Mouse (Mus musculus): ENCODE results near the gene Nkx2-3. TPM values are rescaled to one million over a fixed set of nuclear protein-coding genes. Genes with fewer than 3 reads are reported as not detected.

Nkx2-3 gene
- polyA plus RNA-seq, 1 experiment: not detected

DNA sequence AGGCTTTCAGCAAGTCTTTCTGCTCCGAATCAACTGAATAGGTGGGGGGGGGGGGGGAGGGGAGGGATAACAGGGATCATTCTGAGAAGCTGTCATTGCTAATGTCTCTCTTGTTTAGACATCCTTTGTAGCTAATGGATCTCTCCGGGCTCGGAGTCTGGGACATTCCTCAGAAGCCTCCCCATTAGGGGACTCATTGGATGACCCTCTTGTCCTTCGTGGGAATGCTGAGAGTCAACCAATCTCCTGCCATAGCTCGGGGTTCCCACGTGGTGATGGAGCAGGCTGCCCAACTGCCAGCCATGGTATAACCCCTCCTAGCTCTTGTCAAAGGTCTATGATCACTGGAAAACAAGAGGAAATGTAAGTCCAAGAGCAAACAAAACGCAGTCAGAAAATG, 34.7 kb downstream of the Nkx2-3 start:
- Histone ChIP-seq H3K27ac (ENCODE audit: control insufficient read depth, insufficient read depth, low read length) (no peak overlapping the region), H3K4me3 (ENCODE audit: control insufficient read depth, insufficient read depth, low read length) (no peak overlapping the region)
- TF ChIP-seq POLR2A (IDR thresholded peaks at IDR 0.05; ENCODE audit: control insufficient read depth, extremely low read depth, insufficient read depth, low read length, poor library complexity): no peak
- TF ChIP-seq CTCF (IDR thresholded peaks at IDR 0.05; ENCODE audit: borderline replicate concordance, control insufficient read depth, extremely low read depth, insufficient read depth, low read length, poor library complexity): no peak

DNA sequence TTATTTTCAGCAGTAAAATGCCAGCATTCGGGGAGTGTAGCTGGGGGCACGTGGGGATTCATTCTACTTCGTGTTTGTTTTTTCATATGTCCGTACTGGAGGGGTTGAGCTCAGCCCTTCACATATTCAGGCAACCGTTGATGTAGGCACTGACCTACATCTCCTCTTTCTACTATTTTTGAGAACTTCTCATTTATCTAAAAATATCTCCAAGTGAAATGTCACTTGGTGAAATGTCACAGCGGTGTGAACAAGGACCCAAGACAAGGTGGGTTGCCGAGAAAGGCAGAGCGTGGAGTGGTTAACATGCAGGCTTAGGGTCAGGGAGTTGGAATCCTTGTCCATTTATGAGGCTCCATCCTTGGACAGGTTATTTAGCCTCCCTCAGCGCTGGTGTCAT, 35.1 kb downstream of the Nkx2-3 start:
- Histone ChIP-seq H3K4me3 (ENCODE audit: control insufficient read depth, insufficient read depth, low read length) (no peak overlapping the region), H3K36me3 (ENCODE audit: control insufficient read depth, insufficient read depth, low read length) (no peaks in the 10 kb centered on the region), H3K27me3 (ENCODE audit: control insufficient read depth, insufficient read depth, low read length) (no peaks in the 10 kb centered on the region), H3K4me1 (replicated peaks; ENCODE audit: control insufficient read depth, insufficient read depth, low read length) (peaks cover 10% of the 10 kb centered on the region; the same call in 1 of the 2 replicates), H3K27ac (ENCODE audit: control insufficient read depth, insufficient read depth, low read length) (no peak overlapping the region)
- no peak for DNase-seq
- no peak for TF ChIP-seq POLR2A (IDR thresholded peaks at IDR 0.05; ENCODE audit: control insufficient read depth, extremely low read depth, insufficient read depth, low read length, poor library complexity)
- no peak for TF ChIP-seq CTCF (IDR thresholded peaks at IDR 0.05; ENCODE audit: borderline replicate concordance, control insufficient read depth, extremely low read depth, insufficient read depth, low read length, poor library complexity)
- WGBS: 50% methylated on average over 9 of the region's 9 CpGs

More for the DNA sequence above, 34.7 kb downstream of the Nkx2-3 start:
- H3K36me3 ChIP-seq (ENCODE audit: control insufficient read depth, insufficient read depth, low read length): no peaks in the 10 kb centered on the region
- WGBS: 59% methylated on average over 7 of the region's 7 CpGs
- H3K4me1 ChIP-seq (replicated peaks; ENCODE audit: control insufficient read depth, insufficient read depth, low read length): peaks cover 10% of the 10 kb centered on the region; the same call in 1 of the 2 replicates
- no peak for DNase-seq
- no peaks in the 10 kb centered on the region for H3K27me3 ChIP-seq (ENCODE audit: control insufficient read depth, insufficient read depth, low read length)

DNA sequence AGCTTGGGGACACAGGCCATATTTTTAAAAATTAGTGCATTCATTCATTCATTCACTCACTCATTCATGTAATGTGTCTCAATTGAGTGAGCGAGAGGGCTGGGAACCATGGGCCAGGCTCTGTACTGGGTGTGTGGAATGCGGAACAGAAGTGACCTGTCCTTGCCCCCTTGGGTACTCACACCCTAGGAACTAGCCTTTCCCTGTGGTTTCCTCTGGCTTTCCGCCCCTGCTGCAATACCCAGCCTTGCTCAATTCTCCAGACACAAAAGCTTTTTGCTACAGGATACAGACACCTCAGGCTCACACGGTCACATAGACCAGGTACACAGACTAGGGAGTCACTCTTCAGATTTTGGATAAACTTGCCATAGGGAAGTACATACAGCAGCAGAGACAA, 36.2 kb downstream of the Nkx2-3 start:
- Histone ChIP-seq H3K4me1 (replicated peaks; ENCODE audit: control insufficient read depth, insufficient read depth, low read length) (peaks cover 10% of the 10 kb centered on the region; the same call in 1 of the 2 replicates), H3K27ac (ENCODE audit: control insufficient read depth, insufficient read depth, low read length) (no peak overlapping the region), H3K36me3 (ENCODE audit: control insufficient read depth, insufficient read depth, low read length) (no peaks in the 10 kb centered on the region), H3K27me3 (ENCODE audit: control insufficient read depth, insufficient read depth, low read length) (no peaks in the 10 kb centered on the region), H3K4me3 (ENCODE audit: control insufficient read depth, insufficient read depth, low read length) (no peak overlapping the region)
- 78% methylated on average over 4 of the region's 4 CpGs for WGBS
- TF ChIP-seq CTCF (IDR thresholded peaks at IDR 0.05; ENCODE audit: borderline replicate concordance, control insufficient read depth, extremely low read depth, insufficient read depth, low read length, poor library complexity) (no peak), POLR2A (IDR thresholded peaks at IDR 0.05; ENCODE audit: control insufficient read depth, extremely low read depth, insufficient read depth, low read length, poor library complexity) (no peak)
- no peak for DNase-seq

DNA sequence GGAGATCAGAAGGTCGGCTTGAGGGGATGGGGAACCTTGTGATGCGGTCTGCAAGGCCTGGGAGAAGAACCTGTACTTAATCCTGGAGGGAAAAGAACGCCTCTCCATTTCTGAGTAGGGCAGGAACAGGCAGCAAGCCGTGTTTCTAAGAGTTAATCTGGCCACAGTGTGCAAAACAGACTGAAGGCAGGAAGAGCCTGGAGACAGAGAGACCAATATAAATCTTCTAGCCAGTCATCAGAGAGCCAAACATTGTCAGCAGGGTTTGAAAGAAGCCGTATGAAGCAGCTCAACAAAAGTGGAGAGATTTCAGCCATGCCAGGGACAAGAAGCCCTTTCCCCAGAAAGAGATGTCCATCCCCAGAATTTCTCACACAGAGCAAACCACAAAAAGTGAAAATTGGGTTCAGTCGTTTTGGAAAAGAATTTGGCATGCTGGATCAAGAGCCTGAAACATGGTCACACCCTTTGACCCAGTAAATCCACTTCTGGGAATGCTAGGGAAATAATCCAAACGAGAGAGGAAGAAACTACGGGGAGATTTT, 39.2 kb downstream of the Nkx2-3 start:
- H3K27ac ChIP-seq (ENCODE audit: control insufficient read depth, insufficient read depth, low read length): no peak overlapping the region
- TF ChIP-seq CTCF (IDR thresholded peaks at IDR 0.05; ENCODE audit: borderline replicate concordance, control insufficient read depth, extremely low read depth, insufficient read depth, low read length, poor library complexity): no peak
- TF ChIP-seq POLR2A (IDR thresholded peaks at IDR 0.05; ENCODE audit: control insufficient read depth, extremely low read depth, insufficient read depth, low read length, poor library complexity): no peak

DNA sequence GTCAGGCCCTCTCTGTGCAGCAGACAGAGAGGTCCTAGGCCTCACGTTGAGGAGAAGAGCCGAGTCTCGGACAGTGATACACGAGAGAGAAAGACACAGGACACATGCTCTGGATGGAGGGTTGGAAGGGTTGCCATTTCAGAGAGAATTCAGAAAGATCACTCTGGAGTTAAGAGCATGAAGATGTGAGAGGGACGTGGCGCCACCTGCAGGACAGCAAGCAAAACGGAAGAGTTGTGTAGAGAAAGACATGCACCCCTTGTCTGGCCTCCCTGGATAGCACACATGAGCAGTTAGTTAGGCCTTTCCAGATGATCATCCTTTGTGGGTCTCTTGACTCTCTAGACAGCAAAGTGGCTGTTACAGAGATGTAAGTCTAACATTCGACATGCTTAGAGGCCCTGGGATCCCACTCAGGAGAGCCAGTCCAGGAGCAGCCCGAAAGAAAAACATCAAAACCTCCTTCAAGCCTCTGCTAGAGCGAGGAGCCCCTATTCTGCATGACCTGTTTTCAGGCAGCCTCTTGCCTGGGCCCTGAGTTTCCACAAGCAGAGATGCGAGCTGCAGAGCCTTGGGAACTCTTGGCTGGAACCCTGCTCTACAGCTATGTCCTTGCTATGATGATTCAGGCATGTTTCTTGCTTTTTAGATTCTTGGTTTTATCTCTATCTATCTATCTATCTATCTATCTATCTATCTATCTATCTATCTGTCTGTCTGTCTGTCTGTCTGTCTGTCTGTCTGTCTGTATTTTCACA, 43.8 kb downstream of the Nkx2-3 start:
- Histone ChIP-seq H3K4me1 (replicated peaks; ENCODE audit: control insufficient read depth, insufficient read depth, low read length) (no peaks in the 10 kb centered on the region), H3K36me3 (ENCODE audit: control insufficient read depth, insufficient read depth, low read length) (no peaks in the 10 kb centered on the region), H3K27me3 (ENCODE audit: control insufficient read depth, insufficient read depth, low read length) (no peaks in the 10 kb centered on the region), H3K4me3 (ENCODE audit: control insufficient read depth, insufficient read depth, low read length) (no peak overlapping the region), H3K27ac (ENCODE audit: control insufficient read depth, insufficient read depth, low read length) (no peak overlapping the region)
- TF ChIP-seq POLR2A (IDR thresholded peaks at IDR 0.05; ENCODE audit: control insufficient read depth, extremely low read depth, insufficient read depth, low read length, poor library complexity): no peak
- TF ChIP-seq CTCF (IDR thresholded peaks at IDR 0.05; ENCODE audit: borderline replicate concordance, control insufficient read depth, extremely low read depth, insufficient read depth, low read length, poor library complexity): 0 out of 2 replicates have a peak, but pooled peaks have one; percentile 15
- 44% methylated on average over 11 of the region's 11 CpGs for WGBS
- peak; percentile 47 for DNase-seq

More for the DNA sequence above, 39.2 kb downstream of the Nkx2-3 start:
- DNase-seq: no peak
- Histone ChIP-seq H3K27me3 (ENCODE audit: control insufficient read depth, insufficient read depth, low read length) (no peaks in the 10 kb centered on the region), H3K4me3 (ENCODE audit: control insufficient read depth, insufficient read depth, low read length) (no peak overlapping the region), H3K36me3 (ENCODE audit: control insufficient read depth, insufficient read depth, low read length) (no peaks in the 10 kb centered on the region), H3K4me1 (replicated peaks; ENCODE audit: control insufficient read depth, insufficient read depth, low read length) (peaks cover 1% of the 10 kb centered on the region; the same call in 1 of the 2 replicates)
- 70% methylated on average over 8 of the region's 8 CpGs for WGBS

DNA sequence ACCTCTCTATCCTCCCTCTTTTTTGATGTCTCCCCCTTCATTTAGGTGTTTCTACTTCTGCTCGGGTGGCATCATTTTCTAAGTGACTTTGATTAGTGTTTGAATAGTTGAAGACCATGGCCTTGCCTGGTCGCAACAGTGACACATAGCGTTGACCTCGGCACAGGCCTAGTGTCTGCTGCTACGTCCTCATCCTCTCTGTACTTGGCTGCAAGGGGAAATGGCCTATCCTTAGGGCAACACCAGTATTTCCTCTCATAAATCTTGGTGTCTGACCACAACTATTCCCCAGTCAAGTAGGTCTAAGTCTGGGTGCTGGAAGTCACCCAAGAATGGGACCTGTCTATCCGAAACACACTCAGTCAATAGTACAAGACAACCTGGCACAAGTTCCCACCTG, 47.5 kb downstream of the Nkx2-3 start:
- DNase-seq: no peak
- Histone ChIP-seq H3K36me3 (ENCODE audit: control insufficient read depth, insufficient read depth, low read length) (peaks cover 13% of the 10 kb centered on the region), H3K27ac (ENCODE audit: control insufficient read depth, insufficient read depth, low read length) (no peak overlapping the region), H3K4me1 (replicated peaks; ENCODE audit: control insufficient read depth, insufficient read depth, low read length) (no peaks in the 10 kb centered on the region), H3K4me3 (ENCODE audit: control insufficient read depth, insufficient read depth, low read length) (no peak overlapping the region), H3K27me3 (ENCODE audit: control insufficient read depth, insufficient read depth, low read length) (no peaks in the 10 kb centered on the region)
- WGBS: 65% methylated on average over 6 of the region's 6 CpGs
- TF ChIP-seq CTCF (IDR thresholded peaks at IDR 0.05; ENCODE audit: borderline replicate concordance, control insufficient read depth, extremely low read depth, insufficient read depth, low read length, poor library complexity) (no peak), POLR2A (IDR thresholded peaks at IDR 0.05; ENCODE audit: control insufficient read depth, extremely low read depth, insufficient read depth, low read length, poor library complexity) (no peak)

All from thymus, adult 2 months (tissue).